ENCODE assay signal across 8 mouse cellular contexts in genomic region chrX:20658026-20658652, GRCm38 (mm10). TPM values are rescaled to one million over a fixed set of nuclear protein-coding genes. Genes with fewer than 3 reads are reported as not detected.
A peak's percentile ranks its signal among the peaks of the same experiment; 100 is the strongest.
DNase-seq lines count a peak whose midpoint lies in the region; ATAC-seq and TF ChIP-seq lines count a peak whose summit lies in the region.

Gene Uba1, plus strand, starts transcription at chrX:20658326.

- ATAC-seq in G1E (ENCODE audit: extremely low read depth, insufficient number of reproducible peaks, low FRiP score, poor library complexity, severe bottlenecking) = peak; percentile 82
- ATAC-seq in forebrain, embryonic 16.5 days = peak; percentile 84
- ATAC-seq in lung, embryonic 14.5 days (ENCODE audit: insufficient read depth) = peak; percentile 85

- no peak for TF ChIP-seq POLR2A in olfactory bulb, adult 2 months (IDR thresholded peaks at IDR 0.05; ENCODE audit: insufficient read depth, low read depth, low read length)
- peak; percentile 53; the same call in 1 of the 2 replicates for TF ChIP-seq POLR2A in thymus, adult 2 months (IDR thresholded peaks at IDR 0.05; ENCODE audit: control insufficient read depth, extremely low read depth, insufficient read depth, low read length, poor library complexity)

- H3K36me3 ChIP-seq in G1E (replicated peaks) = peaks cover 7% of the 10 kb centered on the region
- H3K36me3 ChIP-seq in forebrain, embryonic 16.5 days (ENCODE audit: control insufficient read depth, insufficient read depth) = no peaks in the 10 kb centered on the region
- H3K36me3 ChIP-seq in lung, embryonic 14.5 days (ENCODE audit: insufficient read depth) = no peaks in the 10 kb centered on the region
- H3K36me3 ChIP-seq in thymus, adult 2 months (ENCODE audit: control insufficient read depth, insufficient read depth, low read length) = no peaks in the 10 kb centered on the region

- H3K4me3 ChIP-seq in G1E (ENCODE audit: low read depth, low read length) = peak within 1 kb of the TSS; percentile 72
- peak within 1 kb of the TSS; percentile 55 for H3K4me3 ChIP-seq in forebrain, embryonic 16.5 days (replicated peaks; ENCODE audit: low read length)
- peak within 1 kb of the TSS; percentile 64 for H3K4me3 ChIP-seq in layer of hippocampus, adult 2 months
- H3K4me3 ChIP-seq in lung, embryonic 14.5 days (ENCODE audit: low read depth, low read length) = peak within 1 kb of the TSS; percentile 49
- H3K4me3 ChIP-seq in olfactory bulb, adult 2 months (ENCODE audit: insufficient read depth, low read depth, low read length) = peak within 1 kb of the TSS; percentile 61
- peak within 1 kb of the TSS; percentile 80 for H3K4me3 ChIP-seq in thymus, adult 2 months (ENCODE audit: control insufficient read depth, insufficient read depth, low read length)

- intact Hi-C loops in heart, postnatal 36 days (cut with DNase I) = loop anchor here (1.0 kb wide), 1 partner anchor 40 kb away; no protein-coding TSS in a partner anchor

- peak within 1 kb of the TSS; percentile 37; the same call in 1 of the 2 replicates for H3K27ac ChIP-seq in forebrain, embryonic 16.5 days (ENCODE audit: low read length)
- H3K27ac ChIP-seq in layer of hippocampus, adult 2 months = peak within 1 kb of the TSS; percentile 72; the same call in 1 of the 2 replicates
- H3K27ac ChIP-seq in lung, embryonic 14.5 days (ENCODE audit: low read depth) = peak within 1 kb of the TSS; percentile 76
- no peak within 1 kb of the TSS; the same call in 1 of the 2 replicates for H3K27ac ChIP-seq in olfactory bulb, adult 2 months (ENCODE audit: insufficient read depth, low read depth, low read length)
- H3K27ac ChIP-seq in thymus, adult 2 months (ENCODE audit: control insufficient read depth, insufficient read depth, low read length) = peak within 1 kb of the TSS; percentile 93

- H3K4me2 ChIP-seq in forebrain, embryonic 16.5 days (ENCODE audit: low read length) = peak within 1 kb of the TSS; percentile 81
- H3K4me2 ChIP-seq in lung, embryonic 14.5 days = peak within 1 kb of the TSS; percentile 72

- H3K9ac ChIP-seq in forebrain, embryonic 16.5 days (replicated peaks; ENCODE audit: low read depth, low read length) = peak within 1 kb of the TSS; percentile 50
- H3K9ac ChIP-seq in lung, embryonic 14.5 days = peak within 1 kb of the TSS; percentile 57

- peaks cover 11% of the 10 kb centered on the region; the same call in 1 of the 2 replicates for H3K4me1 ChIP-seq in G1E (ENCODE audit: insufficient read depth, low read depth, low read length)
- peaks cover 5% of the 10 kb centered on the region; the same call in 1 of the 2 replicates for H3K4me1 ChIP-seq in forebrain, embryonic 16.5 days (replicated peaks; ENCODE audit: control insufficient read depth, insufficient read depth, low read length)
- no peaks in the 10 kb centered on the region for H3K4me1 ChIP-seq in lung, embryonic 14.5 days (ENCODE audit: insufficient read depth)
- peaks cover 6% of the 10 kb centered on the region; the same call in 1 of the 2 replicates for H3K4me1 ChIP-seq in olfactory bulb, adult 2 months (ENCODE audit: control insufficient read depth, insufficient read depth, low read length)
- H3K4me1 ChIP-seq in thymus, adult 2 months (replicated peaks; ENCODE audit: control insufficient read depth, insufficient read depth, low read length) = 0 out of 2 replicates have a peak, but pooled peaks cover 2% of the 10 kb centered on the region

- WGBS in forebrain, embryonic 16.5 days = 17% methylated on average over 27 of the region's 27 CpGs
- WGBS in lung, embryonic 14.5 days = 5% methylated on average over 27 of the region's 27 CpGs
- 21% methylated on average over 27 of the region's 27 CpGs for WGBS in olfactory bulb, adult 2 months
- under 1% methylated on average over 27 of the region's 27 CpGs for WGBS in thymus, adult 2 months

- no peaks in the 10 kb centered on the region for H3K9me3 ChIP-seq in G1E (replicated peaks)
- H3K9me3 ChIP-seq in forebrain, embryonic 16.5 days (ENCODE audit: control insufficient read depth, low read length) = no peaks in the 10 kb centered on the region
- H3K9me3 ChIP-seq in lung, embryonic 14.5 days (ENCODE audit: low read depth, low read length) = no peaks in the 10 kb centered on the region

- no peaks in the 10 kb centered on the region for H3K27me3 ChIP-seq in G1E (ENCODE audit: insufficient read depth, low read length)
- no peaks in the 10 kb centered on the region for H3K27me3 ChIP-seq in forebrain, embryonic 16.5 days (replicated peaks; ENCODE audit: control insufficient read depth, insufficient read depth, low read length)
- no peaks in the 10 kb centered on the region for H3K27me3 ChIP-seq in lung, embryonic 14.5 days (ENCODE audit: insufficient read depth, low read length)
- H3K27me3 ChIP-seq in thymus, adult 2 months (ENCODE audit: control insufficient read depth, insufficient read depth, low read length) = no peaks in the 10 kb centered on the region

- no peak for TF ChIP-seq CTCF in G1E (IDR thresholded peaks at IDR 0.05; ENCODE audit: low read depth, low read length)
- TF ChIP-seq CTCF in layer of hippocampus, adult 2 months (conservative IDR thresholded peaks at IDR 0.05) = no peak
- TF ChIP-seq CTCF in lung, embryonic 14.5 days (IDR thresholded peaks at IDR 0.05; ENCODE audit: low read depth) = no peak
- TF ChIP-seq CTCF in olfactory bulb, adult 2 months (IDR thresholded peaks at IDR 0.05; ENCODE audit: insufficient read depth, low read depth, low read length) = no peak
- 0 out of 2 replicates have a peak, but pooled peaks have one; percentile 9 for TF ChIP-seq CTCF in thymus, adult 2 months (IDR thresholded peaks at IDR 0.05; ENCODE audit: borderline replicate concordance, control insufficient read depth, extremely low read depth, insufficient read depth, low read length, poor library complexity)

- DNase-seq in G1E (ENCODE audit: low spot score) = peak; percentile 53
- peak; percentile 78 for DNase-seq in cerebellum, adult 11-12 months
- DNase-seq in heart, postnatal 36 days = peak; percentile 68 to 75
- DNase-seq in layer of hippocampus, adult 2 months (ENCODE audit: low spot score in 2 of 2) = peak; percentile 78 to 87
- DNase-seq in lung, embryonic 14.5 days = peak; percentile 91
- peak; percentile 88 for DNase-seq in thymus, adult 2 months

RNA-seq across cellular contexts. Expression of gene Uba1, which starts in this region (rescaled TPM):
- total RNA-seq in G1E (2014; fragmentation: Nextera tagmentation) (310 and 322 TPM in 2 replicates), G1E (2017) (169 and 194 TPM in 2 replicates)
- polyA plus RNA-seq in G1E (2012) = 172 and 189 TPM in 2 replicates
- 436 and 446 TPM in 2 replicates for polyA plus RNA-seq in forebrain, embryonic 16.5 days (2015; fragmentation: Nextera tagmentation; extraction: Ambion mirVana)
- total RNA-seq in heart, postnatal 36 days (2021) = 100 to 1,000 TPM; 220 to 228 TPM
- total RNA-seq in layer of hippocampus, adult 2 months (2021) = 100 to 1,000 TPM; 345 to 375 TPM
- 200 and 202 TPM in 2 replicates for polyA plus RNA-seq in lung, embryonic 14.5 days (2014; fragmentation: Nextera tagmentation; extraction: Ambion mirVana)
- polyA plus RNA-seq in olfactory bulb, adult 2 months (2012; ENCODE audit: insufficient read depth, insufficient read length, low replicate concordance, missing spikeins) = 422 TPM in 1 of 2 replicates, not detected in the other
- 429 and 454 TPM in 2 replicates for polyA plus RNA-seq in thymus, adult 2 months (2012; rRNA removed)
